Mouse (Mus musculus) heart, postnatal 36 days (tissue): ENCODE measurements around the gene Tdrd9. TPM values are rescaled to one million over a fixed set of nuclear protein-coding genes. Genes with fewer than 3 reads are reported as not detected.
"Not testable (repeated sequence)": the region's sequence is repeated elsewhere in the genome, so short reads cannot be mapped to it uniquely, and the experiment has no call there.

Experiments
- DNase-seq, 2 experiments: peaks; one replicate each; pipeline ENCODE4 v3.0.0; 2021 to 2022
- intact Hi-C: fragments of 180-260 bp; cut with DNase I; formaldehyde crosslinking; loops from one replicate; pipeline ENCODE4 v1.15.1; 2025
- total RNA-seq, 2 experiments: library from RNA; stranded (reverse); gene quantifications; 2 replicates each; pipeline ENCODE4 v1.2.3; 2021

The Tdrd9 gene
- total RNA-seq, 2 experiments from 2014 or later: 0.33 TPM; not detected in 1

DNA sequence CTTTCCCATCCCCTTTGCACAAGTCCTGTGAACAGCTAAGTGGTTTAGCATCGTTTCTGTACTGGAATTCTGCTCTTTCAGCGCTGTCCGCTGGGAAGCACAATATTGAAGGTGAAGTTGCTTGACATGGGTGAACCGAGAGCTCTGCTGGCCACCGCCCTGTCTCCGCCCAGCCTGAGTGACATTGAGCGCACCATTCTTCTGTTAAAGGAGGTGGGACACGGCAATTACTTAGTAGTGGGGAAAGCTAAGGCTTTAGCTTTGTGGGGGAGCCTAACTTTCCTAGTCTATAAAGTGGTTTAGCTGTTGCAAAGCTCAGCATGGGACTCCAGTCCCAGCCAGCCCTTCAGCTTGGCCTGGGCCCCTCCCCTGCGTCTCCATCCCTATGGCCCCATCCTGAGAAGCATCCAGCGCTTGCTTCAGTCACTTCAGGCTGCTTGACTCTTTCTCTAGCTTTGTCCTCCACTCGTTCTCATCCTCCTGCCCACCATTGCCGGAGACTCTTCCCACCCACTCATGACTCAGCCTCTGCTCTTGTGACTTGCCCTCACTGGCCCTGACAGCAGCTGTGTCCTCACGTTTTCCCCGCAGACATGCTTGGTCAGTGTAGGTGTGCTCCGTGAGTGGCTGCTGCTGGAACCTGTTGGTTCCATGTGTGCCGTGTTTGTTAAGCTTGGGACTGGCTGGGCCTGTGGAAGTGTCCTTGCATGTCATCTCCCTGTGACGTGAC, 53.4 kb downstream of the Tdrd9 start:
- DNase-seq: no peak
- intact Hi-C loops: no loop called here

- intact Hi-C loops: no loop called here
- no peak for DNase-seq
Measured at GRCm38 (mm10) chr12:112025457-112025856, 54.1 kb downstream of the Tdrd9 start.

DNA sequence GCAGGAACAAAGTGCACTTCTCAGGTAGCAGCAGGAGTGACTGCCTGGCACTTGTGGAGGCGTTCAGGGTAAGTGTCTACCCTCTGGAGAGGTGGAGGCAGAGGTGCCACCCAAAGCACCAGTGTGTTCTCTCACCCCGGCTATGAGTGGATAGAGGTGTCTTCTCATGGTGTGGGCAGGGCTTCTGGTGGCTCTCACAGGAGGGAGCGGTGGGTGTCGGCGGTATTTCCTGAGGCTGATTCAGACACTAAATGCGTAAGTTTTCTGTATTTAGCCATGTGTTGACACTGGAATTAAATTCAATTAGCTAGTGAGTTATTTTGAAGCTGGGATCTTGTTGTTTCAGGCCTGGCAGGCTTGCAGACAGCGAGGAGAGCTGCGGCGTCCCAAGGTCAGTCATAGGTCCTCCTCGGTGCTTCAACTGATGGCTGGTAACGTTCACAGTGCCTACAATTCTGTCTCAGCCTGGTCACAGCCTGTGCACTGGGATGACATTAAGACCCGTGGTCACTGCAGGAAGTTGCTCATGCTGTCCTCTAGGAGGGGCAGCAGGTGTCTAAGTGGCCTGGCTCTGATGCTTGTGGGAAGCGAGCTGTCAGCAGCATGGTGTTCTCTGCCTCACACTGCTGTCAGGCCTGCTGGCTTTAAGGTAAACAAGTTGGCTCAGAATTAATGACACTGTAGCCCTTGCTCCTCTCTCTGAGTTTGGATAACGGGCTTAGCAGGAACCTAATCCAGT, 54.7 kb downstream of the Tdrd9 start:
- intact Hi-C loops: no loop called here
- DNase-seq: no peak

GRCm38 (mm10) chr12:112027408-112027807, 56.0 kb downstream of the Tdrd9 start:
- no peak for DNase-seq
- intact Hi-C loops: no loop called here

GRCm38 (mm10) chr12:112033409-112033975, 62.1 kb downstream of the Tdrd9 start:
- intact Hi-C loops: no loop called here
- DNase-seq: no peak

DNA sequence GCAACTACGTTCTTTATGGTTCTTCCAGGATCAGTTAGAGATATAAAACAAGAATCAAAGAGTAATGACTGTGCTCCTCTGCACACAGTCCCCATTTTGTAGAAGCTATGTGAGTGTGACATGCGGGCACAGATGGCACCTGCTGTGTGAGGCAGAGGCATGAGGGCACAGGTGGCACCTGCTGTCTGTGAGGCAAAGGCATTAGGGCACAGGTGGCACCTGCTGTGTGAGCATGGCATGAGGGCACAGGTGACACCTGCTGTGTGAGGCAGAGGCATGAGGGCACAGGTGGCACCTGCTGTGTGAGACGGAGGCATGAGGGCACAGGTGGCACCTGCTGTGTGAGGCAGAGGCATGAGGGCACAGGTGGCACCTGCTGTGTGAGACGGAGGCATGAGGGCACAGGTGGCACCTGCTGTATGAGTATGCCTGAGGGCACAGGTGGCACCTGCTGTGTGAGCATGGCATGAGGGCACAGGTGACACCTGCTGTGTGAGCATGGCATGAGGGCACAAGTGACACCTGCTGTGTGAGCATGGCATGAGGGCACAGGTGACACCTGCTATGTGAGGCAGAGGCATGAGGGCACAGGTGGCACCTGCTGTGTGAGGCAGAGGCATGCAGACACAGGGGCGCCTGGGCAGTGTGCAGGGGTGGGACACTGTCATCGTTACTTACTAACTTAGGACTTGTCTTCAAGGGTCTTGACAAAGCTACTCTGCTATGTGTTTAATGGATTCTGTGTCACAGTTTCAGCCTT, 64.2 kb downstream of the Tdrd9 start:
- DNase-seq, intact Hi-C loops: not testable (repeated sequence)

GRCm38 (mm10) chr12:112038441-112038840, 67.1 kb downstream of the Tdrd9 start:
- intact Hi-C loops: no loop called here
- DNase-seq: no peak

DNA sequence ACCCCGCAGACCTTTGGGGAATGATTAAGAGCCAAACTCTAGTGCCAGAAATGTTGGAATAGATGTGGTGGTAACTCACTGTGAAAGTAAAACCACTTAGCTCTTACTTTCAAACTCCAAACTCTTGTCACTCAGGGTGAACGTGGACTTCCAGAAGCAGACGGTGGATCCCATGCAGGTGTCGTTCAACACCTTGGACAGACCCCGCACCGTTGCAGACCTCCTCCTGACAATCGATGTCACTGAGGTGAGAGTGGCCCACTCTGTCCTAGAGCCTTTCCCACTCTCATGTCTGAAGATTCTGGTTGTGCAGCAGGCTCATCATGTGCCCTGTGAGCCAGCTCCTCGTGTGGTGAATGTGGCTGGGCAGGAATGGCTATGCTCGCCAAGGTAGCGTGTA, 67.8 kb downstream of the Tdrd9 start:
- intact Hi-C loops: no loop called here
- DNase-seq: no peak

GRCm38 (mm10) chr12:112042681-112043080, 71.3 kb downstream of the Tdrd9 start:
- no peak for DNase-seq
- intact Hi-C loops: no loop called here

GRCm38 (mm10) chr12:112077651-112078050, 106.3 kb downstream of the Tdrd9 start:
- intact Hi-C loops: loop anchor here (1.0 kb wide), 2 partner anchors 14 to 63 kb away; no protein-coding TSS in a partner anchor
- peak; percentile 77 to 88 for DNase-seq

DNA sequence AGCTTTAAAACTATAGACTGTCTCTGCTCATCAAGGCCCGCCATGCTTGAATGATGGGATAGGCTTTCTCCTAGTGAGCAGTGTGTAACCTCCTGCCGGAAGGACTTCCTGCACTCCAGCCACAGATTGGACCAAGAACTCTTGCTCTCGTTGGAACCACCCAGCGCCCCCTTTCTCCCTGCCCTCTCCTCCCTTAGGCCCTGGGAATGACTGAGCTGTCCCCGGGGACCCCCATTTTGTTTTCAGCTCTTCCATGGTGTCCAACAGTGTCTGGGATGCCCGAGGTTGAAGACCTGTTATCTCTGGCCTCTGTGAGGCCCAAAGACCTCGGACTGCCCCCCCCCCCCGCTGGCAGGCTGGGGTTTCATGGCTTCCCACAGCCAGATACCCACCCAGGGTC, 108.6 kb downstream of the Tdrd9 start:
- intact Hi-C loops: no loop called here

GRCm38 (mm10) chr12:112080911-112081310, 109.6 kb downstream of the Tdrd9 start:
- no peak for DNase-seq
- intact Hi-C loops: no loop called here

More for the DNA sequence above, 108.6 kb downstream of the Tdrd9 start:
- no peak for DNase-seq

DNA sequence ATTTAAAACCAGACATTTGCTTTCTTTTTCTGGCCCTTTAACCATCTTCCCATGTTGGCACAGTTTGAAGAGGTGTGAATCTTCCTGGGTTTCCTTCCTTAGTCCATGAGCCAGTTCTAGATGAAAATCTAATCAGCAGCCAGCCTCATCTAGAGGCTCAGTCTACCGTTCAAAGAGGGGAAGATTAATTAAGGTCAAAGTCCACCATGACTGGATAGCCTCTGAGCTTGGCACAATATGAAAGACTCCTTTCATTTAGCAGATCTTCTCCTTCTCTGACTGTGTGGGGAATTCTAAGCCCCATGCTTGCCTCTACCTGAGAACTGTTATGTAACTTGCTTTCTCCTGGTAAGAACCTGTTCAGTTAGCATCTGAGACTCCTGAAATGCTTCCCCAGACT, 110.9 kb downstream of the Tdrd9 start:
- intact Hi-C loops: no loop called here
- DNase-seq: no peak

GRCm38 (mm10) chr12:112086250-112086649, 114.9 kb downstream of the Tdrd9 start:
- intact Hi-C loops: no loop called here
- DNase-seq: no peak

DNA sequence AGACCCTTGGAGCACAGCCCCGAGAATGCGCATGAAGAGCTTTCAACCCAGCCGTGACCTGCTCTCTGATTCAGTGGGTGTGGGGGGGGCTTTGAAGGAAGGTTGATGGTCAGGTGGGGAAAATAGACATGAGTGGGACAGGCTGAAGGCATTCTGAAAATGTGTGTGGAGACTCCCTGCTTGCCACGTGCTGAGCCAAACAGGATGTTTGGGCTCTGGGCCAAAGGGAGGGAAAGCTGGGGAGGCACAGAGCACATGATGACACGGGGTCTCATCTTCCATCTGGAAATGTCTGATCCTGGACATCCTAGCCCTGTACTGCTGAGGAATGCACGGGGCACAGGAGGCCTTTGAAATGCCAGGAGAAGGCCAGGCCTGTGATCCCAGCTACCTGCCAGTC, 115.4 kb downstream of the Tdrd9 start:
- no peak for DNase-seq
- intact Hi-C loops: no loop called here

DNA sequence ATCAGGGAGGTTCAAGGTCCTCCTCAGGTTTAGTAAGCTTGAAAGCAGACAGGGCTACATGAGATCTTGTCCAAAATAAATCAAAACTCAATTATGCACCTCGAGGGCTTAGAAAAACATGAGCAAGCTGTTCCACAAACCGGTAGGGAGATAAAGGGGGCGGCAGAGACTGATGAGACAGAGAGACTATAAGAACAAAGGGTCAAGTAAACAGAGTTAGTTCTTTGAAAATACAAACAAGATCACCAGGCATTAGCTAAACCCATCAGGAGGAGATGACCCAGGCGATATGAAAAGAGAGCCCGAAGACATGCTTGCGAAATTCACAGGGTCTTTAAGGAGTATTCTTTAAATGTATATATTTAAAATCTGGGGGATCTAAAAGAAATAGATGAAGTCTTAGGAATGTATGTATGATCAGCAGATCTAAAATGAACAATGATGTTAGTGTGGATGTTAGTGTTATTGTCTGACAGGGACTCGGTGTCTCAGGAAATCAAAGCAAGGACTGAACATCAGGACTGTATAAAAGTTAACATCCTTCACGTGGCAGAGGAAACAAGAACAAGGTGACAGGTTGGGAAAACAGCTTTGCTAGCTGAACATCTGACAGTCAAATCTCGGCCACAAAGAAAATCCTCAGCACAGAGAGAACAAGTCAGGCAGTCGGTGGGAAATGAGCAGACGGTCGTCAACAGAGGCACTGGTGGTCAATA, 117.4 kb downstream of the Tdrd9 start:
- no peak for DNase-seq
- intact Hi-C loops: no loop called here

GRCm38 (mm10) chr12:112091054-112091453, 119.7 kb downstream of the Tdrd9 start:
- DNase-seq: peak; percentile 62 to 68
- intact Hi-C loops: loop anchor here (1.0 to 10.0 kb wide), 3 partner anchors 14 to 416 kb away; partner anchors contain the start of genes Ckb and Trmt61a

- no peak for DNase-seq
- intact Hi-C loops: loop anchor here (5.0 to 10.0 kb wide), 2 partner anchors 217 to 420 kb away; partner anchors contain the start of genes Ckb and Trmt61a
Measured at GRCm38 (mm10) chr12:112094261-112094880, 123.0 kb downstream of the Tdrd9 start.

GRCm38 (mm10) chr12:112096051-112096732, 124.8 kb downstream of the Tdrd9 start:
- intact Hi-C loops: loop anchor here (10.0 kb wide), 1 partner anchor 421 kb away; the partner anchor contains the start of genes Ckb and Trmt61a

More at GRCm38 (mm10) chr12:112096051-112096732, 124.8 kb downstream of the Tdrd9 start:
- DNase-seq: peak; percentile 56 to 62
